Mouse (Mus musculus) C2C12 (cell line): ENCODE measurements around the gene Polr1d.

Experiments
- CEBPB ChIP-seq: IDR thresholded peaks from one replicate; pipeline ENCODE4 v1.6.1; 2011; ENCODE audit warnings: low read depth, mild to moderate bottlenecking, control low read depth, moderate library complexity
- CTCF ChIP-seq: IDR thresholded peaks from one replicate; pipeline ENCODE4 v1.5.1; 2011; ENCODE audit not compliant: control insufficient read depth, insufficient read depth, insufficient read length
- FOSL1 ChIP-seq: IDR thresholded peaks from one replicate; pipeline ENCODE4 v1.8.0; 2011; ENCODE audit warnings: mild to moderate bottlenecking, low read length; ENCODE audit not compliant: poor library complexity, insufficient read depth, severe bottlenecking
- MAX ChIP-seq: IDR thresholded peaks from one replicate; pipeline ENCODE4 v1.6.1; 2011; ENCODE audit warnings: mild to moderate bottlenecking, control low read depth
- MYOD1 ChIP-seq: IDR thresholded peaks from one replicate; pipeline ENCODE4 v1.6.1; 2011; ENCODE audit warnings: low read depth; ENCODE audit not compliant: control insufficient read depth, insufficient read length
- MYOG ChIP-seq: IDR thresholded peaks from one replicate; pipeline ENCODE4 v1.6.1; 2011; ENCODE audit not compliant: control insufficient read depth, insufficient read length; ENCODE audit errors: extremely low read depth
- USF1 ChIP-seq: IDR thresholded peaks from one replicate; pipeline ENCODE4 v1.6.1; 2011; ENCODE audit warnings: low read depth, mild to moderate bottlenecking, control low read depth, moderate library complexity

DNA sequence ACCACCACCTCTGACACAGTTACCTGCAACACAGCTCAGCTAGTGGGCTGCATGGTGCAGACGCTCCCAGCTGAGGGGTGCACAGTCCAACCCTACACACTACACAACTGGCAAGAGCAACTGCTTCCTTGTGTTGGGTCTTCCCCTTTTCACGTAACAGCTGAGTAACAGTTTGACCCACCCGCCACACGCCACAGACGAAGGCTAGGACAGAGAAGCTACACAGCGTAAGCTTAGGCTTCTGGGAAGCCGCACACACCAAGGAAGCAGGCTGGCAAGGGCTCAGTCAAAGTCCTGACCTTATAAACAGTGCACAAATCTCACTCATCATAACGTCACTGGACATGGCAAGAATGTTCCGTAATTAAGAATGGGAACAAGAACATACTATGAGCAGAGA, 17.5 kb upstream of the Polr1d start:
- TF ChIP-seq CTCF (no peak), USF1 (no peak), MYOG (no peak), MAX (no peak), CEBPB (no peak), MYOD1 (no peak), FOSL1 (no peak)
